Mouse (Mus musculus) urinary bladder, postnatal 25 days (tissue): Measurements from ENCODE around the gene 4930523C07Rik.

Experiments
- DNase-seq: peaks from one replicate; pipeline ENCODE4 v3.0.0; 2022; ENCODE audit warnings: low spot score

4930523C07Rik gene

DNA sequence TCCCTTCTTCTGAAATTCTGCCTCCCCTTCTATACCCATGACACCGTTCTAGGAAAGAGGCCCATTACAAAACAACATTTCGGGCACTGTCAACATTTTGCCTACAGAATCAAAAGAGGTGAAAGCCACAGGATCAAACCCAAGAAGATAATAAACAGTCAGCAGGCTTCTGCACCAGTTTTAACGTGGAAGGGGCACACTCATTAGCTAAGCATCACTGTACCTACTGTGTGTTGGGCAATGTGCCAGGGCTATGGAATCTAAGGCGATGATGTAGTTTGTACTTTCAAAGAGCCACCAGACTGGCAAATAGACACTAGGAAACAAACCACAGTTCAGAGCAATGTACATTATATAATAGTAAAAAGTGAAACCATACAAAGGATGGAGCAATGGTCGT lies 1.8 kb downstream of the 4930523C07Rik start:
- DNase-seq, result no peak

DNA sequence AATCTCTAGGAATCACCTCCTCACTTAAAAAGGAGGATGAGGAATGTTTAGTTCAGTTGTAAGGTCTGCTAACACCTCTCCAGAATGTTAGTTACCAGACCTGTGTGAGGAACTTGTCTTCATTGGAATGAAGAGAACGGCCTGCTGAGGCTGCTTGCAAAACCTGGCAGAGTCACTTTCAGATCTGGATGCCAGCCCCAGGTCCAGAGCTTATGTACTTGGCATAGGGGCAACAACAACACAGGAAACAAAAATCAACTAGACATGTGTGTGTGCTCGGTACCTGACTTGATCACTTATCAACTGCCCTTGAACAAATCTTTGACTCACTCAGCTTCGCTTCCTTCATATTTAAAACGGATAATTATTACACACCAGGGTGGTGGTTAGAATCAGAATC lies 2.6 kb downstream of the 4930523C07Rik start:
- no peak for DNase-seq

GRCm38 (mm10) chr1:160047481-160047931 lies 3.3 kb downstream of the 4930523C07Rik start:
- no peak for DNase-seq

GRCm38 (mm10) chr1:160049131-160049880 lies 5.1 kb downstream of the 4930523C07Rik start:
- DNase-seq, result no peak

GRCm38 (mm10) chr1:160050898-160051297 lies 6.7 kb downstream of the 4930523C07Rik start:
- DNase-seq, result no peak

DNA sequence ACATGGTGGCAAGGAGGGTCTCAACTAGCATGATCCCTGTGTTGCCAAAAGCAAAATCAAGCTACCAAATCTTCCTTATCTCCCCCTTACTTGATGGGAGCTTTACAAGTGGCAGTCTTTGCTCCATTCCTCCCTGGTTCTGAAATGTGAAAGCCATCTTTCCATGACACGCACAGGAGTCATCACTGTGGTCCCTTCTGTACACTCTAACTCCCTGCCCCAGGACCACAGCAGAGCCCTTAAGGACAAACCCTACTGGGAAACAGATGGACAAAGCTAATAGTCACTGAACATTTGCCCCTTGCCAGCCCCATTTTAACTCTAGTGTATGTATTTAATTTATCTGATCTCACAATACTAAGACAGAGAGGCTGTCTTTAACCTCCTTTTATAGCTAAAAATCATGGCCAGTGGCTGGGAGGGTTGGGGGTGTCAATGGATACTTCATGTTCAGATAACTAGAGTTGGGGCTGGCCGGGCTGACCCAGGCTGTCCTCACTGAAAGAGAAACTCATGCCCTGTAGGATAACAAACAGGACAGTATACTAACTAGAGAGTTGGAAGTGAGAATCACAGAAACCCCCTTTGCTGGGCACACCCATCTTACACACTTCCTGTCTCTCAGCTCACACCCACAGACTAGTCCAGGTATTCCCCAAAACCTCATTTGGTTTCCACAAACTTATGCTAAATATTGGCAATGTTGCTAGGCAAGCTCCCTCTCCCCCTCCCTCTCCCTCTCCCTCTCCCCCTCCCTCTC lies 8.6 kb downstream of the 4930523C07Rik start:
- DNase-seq, result no peak

DNA sequence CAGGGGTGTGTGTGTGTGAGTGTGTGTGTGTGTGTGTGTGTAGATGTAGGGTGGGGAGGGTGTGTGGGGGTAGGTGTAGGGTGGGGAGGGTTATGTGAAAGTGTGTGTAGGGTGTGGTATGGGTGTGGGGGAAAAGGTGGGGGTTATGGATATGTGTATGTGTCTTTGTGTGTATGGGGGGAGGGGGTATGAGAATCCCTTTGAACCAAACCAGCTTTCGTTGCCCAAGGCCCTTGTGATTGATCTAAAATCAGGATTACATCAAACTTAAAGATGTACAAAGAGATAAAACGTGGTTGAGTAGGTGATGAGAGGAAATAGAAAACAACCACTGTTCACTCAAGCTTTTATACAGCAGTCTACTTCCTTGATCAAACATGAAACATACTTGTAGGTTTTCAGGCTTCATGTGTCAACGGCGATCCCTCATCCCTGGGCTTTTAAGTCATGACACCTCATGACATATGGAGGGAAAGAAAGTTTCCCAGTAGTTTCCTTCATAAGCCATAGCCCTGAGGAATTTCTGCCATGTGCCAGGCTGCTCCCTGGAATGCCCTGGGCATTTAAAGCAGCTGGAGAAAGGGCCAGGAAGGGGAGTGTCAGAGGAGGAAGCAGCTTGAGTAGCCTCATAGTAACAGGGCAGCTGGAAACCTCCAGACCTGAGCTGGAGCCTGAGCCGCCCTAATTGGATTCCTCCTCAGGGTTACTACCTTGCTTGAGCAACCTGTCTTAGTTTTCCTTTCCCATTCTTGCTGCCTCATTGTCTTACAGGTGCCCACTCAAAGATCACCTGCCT lies 9.5 kb downstream of the 4930523C07Rik start:
- DNase-seq, result no peak

DNA sequence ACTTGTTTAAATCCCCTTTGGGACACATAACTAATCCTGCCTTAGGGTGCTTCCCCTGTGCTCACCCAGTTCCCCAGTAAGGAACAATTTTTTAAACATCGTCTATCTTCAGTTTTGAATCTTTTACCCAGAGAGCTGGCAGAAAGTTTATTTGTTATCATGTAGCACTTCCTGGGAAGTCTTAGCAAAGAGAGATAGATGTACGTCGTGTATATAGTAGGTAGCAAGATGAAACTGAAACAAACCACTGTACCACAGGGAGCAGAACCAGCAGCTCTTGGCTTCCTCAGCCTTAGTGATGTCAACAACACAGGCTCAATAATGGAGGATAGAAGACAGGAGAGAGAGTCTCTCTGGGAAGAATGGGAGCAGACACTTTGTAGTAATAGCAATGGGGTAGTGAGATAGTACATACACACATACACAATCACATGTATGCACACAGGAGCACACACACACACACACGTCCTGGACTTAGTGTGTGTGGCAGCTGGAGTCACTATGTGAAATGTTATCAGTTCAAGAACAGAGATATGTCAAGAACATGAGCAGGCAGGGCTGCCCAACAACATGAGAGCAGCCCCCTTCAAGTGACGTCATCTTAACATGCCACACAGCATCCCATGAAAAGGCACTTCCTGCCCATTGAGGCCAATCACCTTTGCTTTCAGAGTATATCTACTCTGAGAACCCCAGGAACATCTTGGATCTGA lies 10.3 kb downstream of the 4930523C07Rik start:
- DNase-seq, result no peak

- peak; percentile 30 for DNase-seq
Measured at GRCm38 (mm10) chr1:160057657-160058056, 13.5 kb downstream of the 4930523C07Rik start.

- DNase-seq, result no peak
Measured at GRCm38 (mm10) chr1:160059908-160060307, 15.7 kb downstream of the 4930523C07Rik start.

- no peak for DNase-seq
Measured at GRCm38 (mm10) chr1:160060542-160060941, 16.4 kb downstream of the 4930523C07Rik start.

DNA sequence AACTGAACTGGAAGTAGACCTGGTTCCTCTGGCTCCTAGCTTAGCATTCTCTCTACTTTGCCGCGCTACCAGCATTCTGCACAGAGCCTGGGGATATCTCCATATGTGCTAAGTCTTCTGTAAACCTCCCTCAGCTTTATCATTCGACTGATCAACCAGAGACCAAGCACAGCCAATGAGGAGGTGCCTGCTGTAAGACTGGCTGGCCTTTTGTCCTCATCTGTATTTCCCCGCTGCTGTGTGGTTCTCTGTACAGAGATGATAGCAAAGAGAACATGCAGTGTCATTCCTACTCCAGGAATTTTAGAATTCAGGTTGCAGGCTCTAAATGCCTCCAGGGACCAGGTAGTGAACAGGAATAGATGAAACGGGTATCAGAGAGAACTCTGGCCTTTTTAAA lies 17.1 kb downstream of the 4930523C07Rik start:
- no peak for DNase-seq

DNA sequence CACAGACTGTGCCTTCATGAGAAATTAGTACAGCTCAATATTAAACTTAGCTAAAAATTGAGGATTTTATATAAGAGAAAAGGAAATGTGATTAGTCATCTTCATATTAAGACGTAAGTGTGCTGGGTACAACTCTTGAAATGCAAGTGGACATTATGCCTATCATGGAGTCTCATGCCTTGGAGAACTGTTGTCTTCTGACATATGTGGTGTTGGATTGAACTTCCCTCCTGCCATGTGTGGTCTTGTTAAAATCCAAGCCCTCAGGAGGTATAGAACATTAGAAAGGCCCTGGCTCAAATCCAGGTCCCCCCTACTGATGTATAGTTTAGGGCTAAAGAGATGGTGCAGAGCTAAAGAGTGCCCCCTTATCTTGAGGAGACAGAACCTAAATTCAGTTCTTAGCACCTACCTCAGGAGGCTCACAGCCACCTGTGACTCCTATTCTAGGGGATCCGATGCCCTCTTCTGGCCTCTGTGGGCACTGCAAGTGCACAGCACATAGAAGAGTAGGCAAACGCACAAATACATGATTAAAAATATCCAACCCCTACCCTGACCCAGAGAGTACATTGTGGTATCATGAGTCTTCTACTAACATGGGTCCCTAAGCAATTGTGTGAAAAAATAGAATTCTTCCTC lies 17.7 kb downstream of the 4930523C07Rik start:
- DNase-seq, result no peak

DNA sequence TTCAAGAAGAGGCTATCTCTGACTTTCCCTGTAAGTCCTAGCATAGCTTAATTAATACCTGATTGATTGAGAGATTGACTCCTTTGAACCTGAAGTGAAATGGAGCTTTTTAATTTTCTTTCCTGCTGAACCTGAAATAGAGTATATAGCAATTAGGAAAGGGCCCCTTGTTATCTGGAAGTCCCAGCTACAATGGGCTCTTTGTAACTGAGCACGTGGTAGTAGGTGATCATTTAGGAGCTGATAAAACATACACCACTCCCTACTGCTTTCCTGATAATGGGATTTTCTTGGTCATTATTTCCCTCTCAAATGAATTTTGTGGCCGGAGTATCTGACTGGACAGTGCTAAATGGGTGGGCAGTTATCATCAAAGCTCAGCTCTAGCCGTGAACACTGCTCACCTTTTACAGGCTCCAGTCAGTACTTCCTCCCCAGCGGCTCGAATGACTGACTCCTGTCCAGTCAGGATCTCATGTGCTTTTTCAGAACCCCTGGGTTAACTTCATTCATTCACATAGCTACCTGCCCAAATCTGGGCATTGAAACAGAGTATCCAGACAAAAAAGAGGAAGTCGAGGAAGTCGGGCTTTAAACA lies 20.5 kb downstream of the 4930523C07Rik start:
- DNase-seq, result no peak

DNA sequence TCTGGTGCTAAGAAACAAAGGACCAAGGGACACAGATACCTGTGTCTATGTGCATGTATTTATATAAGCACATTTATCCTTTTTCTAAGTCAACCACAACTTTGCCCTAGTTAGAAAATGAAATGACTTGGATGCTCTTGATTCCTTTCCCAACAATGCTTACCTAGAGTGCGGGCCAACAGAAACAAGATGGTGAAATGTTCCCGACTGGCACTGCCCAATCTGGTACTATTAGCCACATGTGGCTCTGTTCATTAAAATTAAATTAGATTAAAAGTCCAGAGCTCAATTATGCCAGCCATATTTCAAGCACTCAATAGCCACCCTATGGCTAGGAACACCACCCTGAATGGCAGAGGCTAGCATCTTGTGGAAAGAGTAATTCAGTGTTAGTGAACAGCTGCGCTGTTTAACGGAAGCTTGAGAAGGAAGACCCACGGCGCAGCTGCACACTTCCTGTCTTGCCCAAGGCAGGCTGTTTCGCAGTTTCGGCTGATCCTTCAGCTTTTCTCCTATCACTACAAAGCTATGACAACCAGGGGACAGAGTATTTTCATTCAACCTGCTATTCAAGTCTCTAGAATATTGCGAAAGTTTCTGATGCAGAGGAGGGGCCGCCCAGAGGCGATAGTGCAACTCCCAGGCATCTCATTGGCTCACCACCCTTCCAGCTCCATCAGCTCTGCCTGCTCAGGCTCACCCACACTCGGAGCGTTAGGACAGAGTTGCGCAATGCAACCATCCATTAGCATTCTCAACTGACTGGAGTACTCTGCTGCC lies 34.9 kb downstream of the 4930523C07Rik start:
- DNase-seq, result peak; percentile 23

- DNase-seq, result peak; percentile 85
Measured at GRCm38 (mm10) chr1:160080800-160081436, 36.7 kb downstream of the 4930523C07Rik start.

DNA sequence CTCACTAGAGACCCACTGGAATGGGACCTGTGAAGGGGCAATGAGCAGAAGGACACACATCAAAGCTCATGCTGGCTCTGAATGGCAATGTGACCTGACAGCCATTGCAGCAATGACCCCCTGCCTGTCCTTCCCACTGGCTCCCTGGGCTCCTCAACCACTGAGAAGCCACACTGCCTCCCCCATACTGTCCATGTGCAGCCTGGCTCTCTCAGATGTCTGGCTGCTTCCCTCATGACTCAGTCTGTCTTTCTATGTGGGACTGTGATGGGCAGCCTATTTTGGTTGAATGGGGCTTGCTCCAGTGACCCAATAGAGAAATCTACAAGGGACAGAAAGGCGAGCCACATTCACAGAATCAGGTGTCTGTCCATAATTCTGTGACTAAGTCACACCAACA lies 38.5 kb downstream of the 4930523C07Rik start:
- no peak for DNase-seq

DNA sequence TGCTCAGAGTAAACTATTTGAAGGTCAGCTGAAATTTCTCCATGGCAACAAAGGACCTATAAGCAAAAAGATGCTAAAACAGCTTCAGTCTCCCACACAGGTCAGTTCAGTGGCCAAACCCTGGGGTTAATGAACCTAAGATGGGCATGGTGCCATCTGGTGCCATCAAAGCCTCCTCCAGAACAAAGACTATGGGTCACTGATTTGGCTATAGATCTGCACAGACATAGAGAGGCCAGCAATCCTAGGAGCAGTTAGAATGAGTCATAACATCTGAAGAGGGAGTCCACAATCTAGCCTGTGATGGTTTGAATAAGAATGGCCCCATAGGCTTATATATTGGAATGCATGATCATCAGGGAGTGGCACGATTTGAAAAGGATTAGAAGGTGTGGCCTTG lies 40.1 kb downstream of the 4930523C07Rik start:
- DNase-seq, result no peak

GRCm38 (mm10) chr1:160086651-160087050 lies 42.5 kb downstream of the 4930523C07Rik start:
- DNase-seq, result no peak
